ENCODE assay signal across 10 mouse cellular contexts in the genomic region with DNA sequence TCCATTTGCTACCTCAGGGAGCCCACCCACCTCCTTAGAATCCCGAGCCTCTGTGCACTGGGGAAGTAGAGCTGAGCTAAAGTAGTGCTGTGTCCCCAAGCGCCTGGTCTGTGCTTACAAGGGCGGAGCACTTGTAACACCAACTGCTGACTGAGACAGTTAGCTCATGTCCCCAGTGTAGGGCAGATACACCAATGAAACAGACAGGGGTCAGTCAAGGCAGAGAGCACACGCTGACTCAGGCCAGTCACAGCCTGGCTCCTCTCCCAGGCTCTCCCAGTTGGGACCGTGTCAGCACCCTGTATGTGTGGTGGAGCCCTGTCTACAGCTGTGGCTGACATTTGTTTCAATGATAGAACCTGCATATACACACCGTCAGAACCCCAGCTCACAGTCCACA. TPM values are rescaled to one million over a fixed set of nuclear protein-coding genes. Genes with fewer than 3 reads are reported as not detected.
DNase-seq lines count a peak whose midpoint lies in the region; ATAC-seq lines count a peak whose summit lies in the region.
"Had no signal": no experiment of that assay in that cellular context is flagged by ENCODE, and none has a peak within 500 bp of the region (broad histone marks: within the 10 kb centered on the region; RNA-seq: fewer than 3 reads in every experiment).

No protein-coding gene starts in this region.

- H3K4me2 ChIP-seq in forebrain, embryonic 11.5 days (ENCODE audit: low read depth, low read length, severe bottlenecking): no peak overlapping the region
- H3K4me2 ChIP-seq: embryonic facial prominence, embryonic 12.5 days; neural tube, embryonic 12.5 days had no signal

- no peaks in the 10 kb centered on the region for H3K27me3 ChIP-seq in heart, embryonic 10.5 days (ENCODE audit: insufficient read depth, poor library complexity, severe bottlenecking)
- H3K27me3 ChIP-seq in forebrain, embryonic 11.5 days (ENCODE audit: control insufficient read depth, insufficient read depth, low read length): no peaks in the 10 kb centered on the region
- H3K27me3 ChIP-seq: embryonic facial prominence, embryonic 12.5 days; neural tube, embryonic 12.5 days had no signal

- DNase-seq in 3T3-L1 (ENCODE audit: low read depth, low spot score) (peak; percentile 82), liver (peak; percentile 71)
- DNase-seq in adrenal gland, postnatal 25 days: peak; percentile 41
- DNase-seq in heart, embryonic 10.5 days (ENCODE audit: low spot score): no peak
- no peak for DNase-seq in cerebellum, adult 11 months
- DNase-seq in forebrain, embryonic 11.5 days (ENCODE audit: low spot score): no peak
- no peak for DNase-seq in natural killer cell, adult 2 months (ENCODE audit: low spot score in 2 of 2)
- DNase-seq in layer of hippocampus, postnatal 36 days: no peak

- H3K36me3 ChIP-seq in heart, embryonic 10.5 days: no peaks in the 10 kb centered on the region
- no peaks in the 10 kb centered on the region for H3K36me3 ChIP-seq in forebrain, embryonic 11.5 days (ENCODE audit: control insufficient read depth, insufficient read depth, low read length)
- H3K36me3 ChIP-seq: embryonic facial prominence, embryonic 12.5 days; neural tube, embryonic 12.5 days had no signal

- no peaks in the 10 kb centered on the region for H3K9me3 ChIP-seq in heart, embryonic 10.5 days
- no peaks in the 10 kb centered on the region for H3K9me3 ChIP-seq in forebrain, embryonic 11.5 days (ENCODE audit: control insufficient read depth, low read length)
- H3K9me3 ChIP-seq: embryonic facial prominence, embryonic 12.5 days; neural tube, embryonic 12.5 days had no signal

- 30% methylated on average over 6 of the region's 6 CpGs for WGBS in heart, embryonic 10.5 days
- 83% methylated on average over 6 of the region's 6 CpGs for WGBS in forebrain, embryonic 11.5 days

- H3K4me3 ChIP-seq in heart, embryonic 10.5 days: no peak overlapping the region
- no peak overlapping the region for H3K4me3 ChIP-seq in forebrain, embryonic 11.5 days (ENCODE audit: low read depth, low read length)
- H3K4me3 ChIP-seq: embryonic facial prominence, embryonic 12.5 days; neural tube, embryonic 12.5 days had no signal

- H3K27ac ChIP-seq in heart, embryonic 10.5 days: peak overlapping the region; percentile 85
- no peak overlapping the region for H3K27ac ChIP-seq in forebrain, embryonic 11.5 days (ENCODE audit: low read depth, low read length)
- H3K27ac ChIP-seq: embryonic facial prominence, embryonic 12.5 days; neural tube, embryonic 12.5 days had no signal

- ATAC-seq in forebrain, embryonic 11.5 days (replicated peaks; ENCODE audit: low FRiP score): no peak

- peaks cover 79% of the 10 kb centered on the region for H3K4me1 ChIP-seq in heart, embryonic 10.5 days
- H3K4me1 ChIP-seq in forebrain, embryonic 11.5 days (replicated peaks; ENCODE audit: control insufficient read depth, insufficient read depth, low read length): no peaks in the 10 kb centered on the region
- H3K4me1 ChIP-seq: neural tube, embryonic 12.5 days had no signal

- H3K9ac ChIP-seq in forebrain, embryonic 11.5 days (ENCODE audit: low read length): no peak overlapping the region
- H3K9ac ChIP-seq: embryonic facial prominence, embryonic 12.5 days; neural tube, embryonic 12.5 days had no signal

RNA-seq across cellular contexts. Expression of gene Emilin2, which starts 25.8 kb away (rescaled TPM):
- total RNA-seq in adrenal gland, postnatal 25 days (2021): 4.4 and 5.2 TPM in 2 replicates
- polyA plus RNA-seq in heart, embryonic 10.5 days (2016; fragmentation: Nextera tagmentation; extraction: Ambion mirVana): 66.9 and 119 TPM in 2 replicates
- polyA plus RNA-seq in forebrain, embryonic 11.5 days (2014; fragmentation: Nextera tagmentation; extraction: Ambion mirVana): 10.3 and 11.7 TPM in 2 replicates
- total RNA-seq in layer of hippocampus, postnatal 36 days (2021): 1 to 10 TPM; 1.7 to 4.4 TPM

Comparison
In these comparisons a context has a peak if more than half of its experiments do, and no peak if none do; other contexts are left out.
1. DNase-seq: peak in 3T3-L1 (single experiment), adrenal gland, postnatal 25 days (single experiment) and liver (single experiment); none in heart, embryonic 10.5 days (single experiment), cerebellum, adult 11 months (single experiment), forebrain, embryonic 11.5 days (single experiment), natural killer cell, adult 2 months (0 of 2) and layer of hippocampus, postnatal 36 days (0 of 2).